Mouse (Mus musculus) heart, postnatal 0 days (tissue): ENCODE results near the gene Etfb.

Source experiments
- CTCF ChIP-seq: IDR thresholded peaks from 2 replicates; pipeline ENCODE4 v1.5.1; 2016; ENCODE audit warnings: antibody characterized with exemption, control low read depth, low read depth
- EP300 ChIP-seq: IDR thresholded peaks from 2 replicates; pipeline ENCODE4 v1.6.1; 2016; ENCODE audit warnings: antibody characterized with exemption, low read depth

DNA sequence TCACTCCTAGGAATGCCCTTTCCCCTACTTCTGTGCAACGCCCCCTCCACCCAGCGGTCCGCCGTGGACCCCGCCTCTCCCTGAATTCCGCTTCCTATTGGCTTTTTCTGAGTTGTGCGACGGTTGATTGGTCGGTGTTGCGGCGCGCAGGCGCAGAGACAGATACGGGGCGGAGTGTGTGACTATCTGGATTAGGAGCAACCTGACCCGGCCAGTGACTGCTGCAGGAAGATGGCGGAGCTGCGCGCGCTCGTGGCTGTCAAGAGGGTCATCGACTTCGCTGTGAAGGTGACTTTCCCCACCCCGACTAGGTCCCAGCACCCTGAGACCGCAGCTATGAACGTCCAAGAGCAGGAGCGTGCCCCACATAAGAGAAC is at the start of gene Etfb, which contains the start of gene Gm45233:
- TF ChIP-seq EP300 (no peak; the same call in 1 of the 2 replicates), CTCF (no peak)
